Mouse (Mus musculus) neural tube, embryonic 11.5 days (tissue): ENCODE results near the gene S100a14. TPM values are rescaled to one million over a fixed set of nuclear protein-coding genes. Genes with fewer than 3 reads are reported as not detected.

Source experiments
- ATAC-seq: fragments of 200-750 bp; cut with Nextera tagmentation; 2 replicates; pipeline ENCODE4 v1.8.0; 2017; ENCODE audit warnings: moderate number of reproducible peaks, mild to moderate bottlenecking, moderate TSS enrichment, moderate library complexity; ENCODE audit not compliant: insufficient read depth, low FRiP score, low TSS enrichment
- DNase-seq: peaks from one replicate; pipeline ENCODE4 v3.0.0-alpha.2; 2015; ENCODE audit warnings: low spot score
- H3K27ac ChIP-seq: fragments of 300-500 bp; sonication (generic); 2 replicates; pipeline ENCODE4 v1.5.1; 2014; ENCODE audit warnings: low read depth, mild to moderate bottlenecking, low read length
- H3K27me3 ChIP-seq: fragments of 300-500 bp; sonication (generic); 2 replicates; pipeline ENCODE4 v1.6.1; 2014; ENCODE audit warnings: mild to moderate bottlenecking, low read length, mixed read lengths; ENCODE audit not compliant: control insufficient read depth, insufficient read depth
- H3K36me3 ChIP-seq: fragments of 300-500 bp; sonication (generic); 2 replicates; pipeline ENCODE4 v1.6.1; 2014; ENCODE audit warnings: mild to moderate bottlenecking, low read length, moderate library complexity, mixed read lengths; ENCODE audit not compliant: control insufficient read depth, insufficient read depth
- H3K4me1 ChIP-seq: fragments of 300-500 bp; sonication (generic); 2 replicates; pipeline ENCODE4 v1.6.1; 2014; ENCODE audit warnings: low read length, mixed read lengths; ENCODE audit not compliant: control insufficient read depth, insufficient read depth
- H3K4me2 ChIP-seq: fragments of 300-500 bp; sonication (generic); 2 replicates; pipeline ENCODE4 v1.6.1; 2014; ENCODE audit warnings: low read depth, mild to moderate bottlenecking, moderate library complexity
- H3K4me3 ChIP-seq: fragments of 300-500 bp; sonication (generic); 2 replicates; pipeline ENCODE4 v1.5.1; 2014; ENCODE audit warnings: low read depth, low read length
- H3K9ac ChIP-seq: fragments of 300-500 bp; sonication (generic); 2 replicates; pipeline ENCODE4 v1.6.1; 2014; ENCODE audit warnings: mild to moderate bottlenecking, low read length
- H3K9me3 ChIP-seq: fragments of 300-500 bp; sonication (generic); 2 replicates; pipeline ENCODE4 v1.6.1; 2016; ENCODE audit warnings: low read length; ENCODE audit not compliant: control insufficient read depth
- WGBS: fragments of 180-500 bp; shearing (Covaris S2); extraction: QIAGEN DNeasy Blood & Tissue Kit; methylation state at CpG from one replicate; pipeline ENCODE4 v1.1.7; 2014; 5-methylcytosine and 5-hydroxymethylcytosine counted together
- polyA plus RNA-seq: library from polyadenylated mRNA; unstranded; fragments of >200 nt; fragmentation: Nextera tagmentation; extraction: Ambion mirVana; gene quantifications from 2 replicates; pipeline ENCODE4 v1.2.1, GENCODE M21; 2014

The S100a14 gene
- polyA plus RNA-seq, 1 experiment from 2014 or later, result not detected

GRCm38 (mm10) chr3:90503444-90503843 is 23.2 kb upstream of the S100a14 start:
- no peak for DNase-seq
- H3K36me3 ChIP-seq, result peaks cover 13% of the 10 kb centered on the region
- no peak overlapping the region for H3K9ac ChIP-seq
- no peak for ATAC-seq
- WGBS, result 94% methylated on average over 4 of the region's 4 CpGs
- no peak overlapping the region for H3K27ac ChIP-seq
- no peaks in the 10 kb centered on the region for H3K9me3 ChIP-seq
- no peak overlapping the region for H3K4me3 ChIP-seq
- H3K27me3 ChIP-seq, result no peaks in the 10 kb centered on the region
- H3K4me1 ChIP-seq, result peaks cover 6% of the 10 kb centered on the region
- no peak overlapping the region for H3K4me2 ChIP-seq

GRCm38 (mm10) chr3:90505216-90505615 is 21.4 kb upstream of the S100a14 start:
- no peak for ATAC-seq
- Histone ChIP-seq H3K27ac (no peak overlapping the region), H3K9ac (no peak overlapping the region), H3K36me3 (peaks cover 11% of the 10 kb centered on the region), H3K4me2 (no peak overlapping the region), H3K4me1 (peaks cover 6% of the 10 kb centered on the region), H3K4me3 (no peak overlapping the region), H3K27me3 (no peaks in the 10 kb centered on the region), H3K9me3 (no peaks in the 10 kb centered on the region)
- DNase-seq, result no peak
- WGBS, result 92% methylated on average over 5 of the region's 5 CpGs

- H3K4me3 ChIP-seq, result no peak overlapping the region
- 94% methylated on average over 3 of the region's 3 CpGs for WGBS
- peaks cover 6% of the 10 kb centered on the region for H3K4me1 ChIP-seq
- H3K9ac ChIP-seq, result no peak overlapping the region
- no peaks in the 10 kb centered on the region for H3K27me3 ChIP-seq
- peaks cover 11% of the 10 kb centered on the region for H3K36me3 ChIP-seq
- H3K4me2 ChIP-seq, result no peak overlapping the region
- no peaks in the 10 kb centered on the region for H3K9me3 ChIP-seq
- no peak overlapping the region for H3K27ac ChIP-seq
- ATAC-seq, result no peak
- DNase-seq, result no peak
Observed at GRCm38 (mm10) chr3:90506362-90506761, 20.3 kb upstream of the S100a14 start.

- DNase-seq (no peak), ATAC-seq (no peak; the same call in 1 of the 2 replicates)
- peak overlapping the region; percentile 77 for H3K4me2 ChIP-seq
- H3K4me1 ChIP-seq, result peaks cover 6% of the 10 kb centered on the region
- WGBS, result 3% methylated on average over 20 of the region's 20 CpGs
- H3K9ac ChIP-seq, result peak overlapping the region; percentile 99
- no peaks in the 10 kb centered on the region for H3K27me3 ChIP-seq
- no peaks in the 10 kb centered on the region for H3K9me3 ChIP-seq
- H3K27ac ChIP-seq, result peak overlapping the region; percentile 88; the same call in 1 of the 2 replicates
- H3K36me3 ChIP-seq, result peaks cover 4% of the 10 kb centered on the region
- H3K4me3 ChIP-seq, result peak overlapping the region; percentile 96
Observed at GRCm38 (mm10) chr3:90508287-90508949, 18.2 kb upstream of the S100a14 start.

- peak within 1 kb of the TSS; percentile 99 for H3K9ac ChIP-seq
- peak within 1 kb of the TSS; percentile 88 for H3K27ac ChIP-seq
- WGBS, result under 1% methylated on average over 63 of the region's 66 CpGs
- H3K4me3 ChIP-seq, result peak within 1 kb of the TSS; percentile 96
- peaks cover 6% of the 10 kb centered on the region for H3K4me1 ChIP-seq
- DNase-seq (peak; percentile 99), ATAC-seq (peak; percentile 91)
- peaks cover 4% of the 10 kb centered on the region for H3K36me3 ChIP-seq
- no peaks in the 10 kb centered on the region for H3K9me3 ChIP-seq
- peak within 1 kb of the TSS; percentile 77 for H3K4me2 ChIP-seq
- no peaks in the 10 kb centered on the region for H3K27me3 ChIP-seq
Observed at GRCm38 (mm10) chr3:90508950-90509746, 17.5 kb upstream of the S100a14 start, which contains the start of gene Chtop. Gene Chtop, minus strand, starts transcription at chr3:90509498.

- peaks cover 6% of the 10 kb centered on the region for H3K4me1 ChIP-seq
- ATAC-seq (0 out of 2 replicates have a peak, but pooled peaks have one; percentile 17), DNase-seq (no peak)
- peak overlapping the region; percentile 96 for H3K4me3 ChIP-seq
- no peaks in the 10 kb centered on the region for H3K9me3 ChIP-seq
- no peak overlapping the region for H3K27ac ChIP-seq
- H3K27me3 ChIP-seq, result no peaks in the 10 kb centered on the region
- H3K4me2 ChIP-seq, result peak overlapping the region; percentile 34
- H3K9ac ChIP-seq, result peak overlapping the region; percentile 35; the same call in 1 of the 2 replicates
- peaks cover 4% of the 10 kb centered on the region for H3K36me3 ChIP-seq
- 17% methylated on average over 2 of the region's 2 CpGs for WGBS
Observed at GRCm38 (mm10) chr3:90509747-90510123, 16.9 kb upstream of the S100a14 start.

GRCm38 (mm10) chr3:90512276-90512675 is 14.4 kb upstream of the S100a14 start:
- Histone ChIP-seq H3K27ac (no peak overlapping the region), H3K4me3 (no peak overlapping the region), H3K27me3 (no peaks in the 10 kb centered on the region), H3K9me3 (no peaks in the 10 kb centered on the region), H3K9ac (no peak overlapping the region), H3K36me3 (no peaks in the 10 kb centered on the region), H3K4me2 (no peak overlapping the region), H3K4me1 (peaks cover 8% of the 10 kb centered on the region)
- no peak for ATAC-seq
- no peak for DNase-seq
- 86% methylated on average over 5 of the region's 5 CpGs for WGBS

GRCm38 (mm10) chr3:90512948-90513642 is 13.6 kb upstream of the S100a14 start:
- H3K9me3 ChIP-seq, result no peaks in the 10 kb centered on the region
- no peak overlapping the region for H3K27ac ChIP-seq
- H3K27me3 ChIP-seq, result no peaks in the 10 kb centered on the region
- no peak overlapping the region for H3K4me2 ChIP-seq
- no peaks in the 10 kb centered on the region for H3K36me3 ChIP-seq
- no peak overlapping the region for H3K9ac ChIP-seq
- ATAC-seq (no peak), DNase-seq (no peak)
- H3K4me3 ChIP-seq, result no peak overlapping the region
- H3K4me1 ChIP-seq, result peaks cover 3% of the 10 kb centered on the region
- WGBS, result 74% methylated on average over 9 of the region's 9 CpGs
